Mouse (Mus musculus): ENCODE results near the gene Tnks2.
"Not testable (repeated sequence)": the region's sequence is repeated elsewhere in the genome, so short reads cannot be mapped to it uniquely, and the experiment has no call there.

Gene Tnks2

DNA sequence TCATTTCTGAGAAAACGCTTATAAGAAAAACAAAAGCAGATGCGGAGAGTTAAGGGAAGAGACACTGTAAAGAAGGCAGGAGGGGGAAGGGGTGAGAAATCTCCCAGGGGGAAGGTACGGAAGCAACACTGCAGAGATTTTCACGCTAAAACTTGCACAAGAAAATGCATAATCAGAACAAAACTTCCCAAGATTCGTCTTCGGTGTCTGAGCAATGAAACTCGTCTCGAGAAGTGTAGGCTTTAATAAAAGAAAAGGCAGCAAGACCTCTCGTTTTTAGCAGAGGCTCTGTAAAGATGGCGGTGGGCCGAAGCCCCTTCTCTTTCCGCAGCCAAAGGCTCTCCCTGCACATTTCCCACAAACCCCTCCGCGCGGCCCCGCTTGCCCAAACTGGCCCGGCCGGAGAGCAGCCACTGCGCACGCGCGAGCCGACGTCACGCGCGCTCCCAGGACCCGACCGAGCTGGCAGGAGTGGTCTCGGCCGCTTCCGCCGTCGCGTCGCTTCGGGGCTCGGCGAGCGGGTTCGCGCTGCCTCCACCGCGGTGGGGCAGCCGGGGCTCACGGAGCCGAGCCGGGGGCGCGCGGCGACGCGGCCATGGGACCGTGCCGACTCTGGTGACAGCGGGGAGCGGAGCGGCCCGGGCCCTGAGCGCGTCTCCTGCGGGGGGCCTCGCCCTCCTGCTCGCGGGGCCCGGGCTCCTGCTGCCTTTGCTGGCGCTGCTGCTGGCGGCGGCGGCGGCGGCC, at the start of gene Tnks2:
Gene Tnks2, plus strand, starts transcription at position 445 of the 744 bp plus-strand sequence.
- peak; percentile 81 for DNase-seq (ENCODE audit: extremely low read depth, low read depth)

DNA sequence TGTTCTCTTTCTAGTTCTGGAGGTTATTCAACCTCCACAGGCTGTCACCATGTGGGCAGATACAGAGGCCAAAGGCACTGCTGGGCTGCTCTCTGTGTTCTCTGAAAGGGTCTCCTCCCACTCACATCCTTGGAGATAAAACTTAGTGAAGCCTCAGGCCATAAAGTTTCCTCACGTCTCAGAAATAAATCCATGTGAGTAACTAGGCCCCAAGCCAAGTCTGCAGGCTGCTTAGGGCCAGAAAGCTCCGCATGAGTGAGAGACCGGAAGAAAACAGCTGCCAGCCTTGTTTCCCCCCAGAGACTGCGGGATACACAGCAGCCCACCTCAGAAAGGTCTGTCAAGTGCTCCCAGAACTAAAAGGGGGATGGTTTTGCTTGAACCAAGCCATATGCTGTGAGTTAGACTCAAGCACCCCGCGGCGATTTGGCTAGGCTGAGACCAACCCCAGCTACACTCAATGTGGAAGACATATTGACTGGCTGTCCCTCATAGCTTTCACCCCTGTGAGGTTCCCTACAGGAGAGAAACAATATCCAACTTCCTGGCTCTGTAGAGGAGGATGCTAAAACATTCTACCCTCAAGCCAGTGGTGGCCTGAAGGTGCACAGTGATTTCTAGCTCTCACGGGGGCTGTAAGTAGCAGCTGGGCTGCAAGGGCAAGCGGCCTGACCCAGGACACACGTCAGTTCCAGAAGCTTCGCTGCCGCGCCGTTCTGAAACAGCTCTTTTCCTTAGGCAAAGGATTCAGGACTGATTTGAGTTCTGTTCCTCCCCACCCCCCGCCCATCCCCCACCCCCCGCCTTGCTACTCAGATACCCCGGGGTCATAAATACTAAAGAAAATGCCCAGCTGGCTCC, 43.9 kb upstream of the Tnks2 start:
- no peak for DNase-seq (ENCODE audit: extremely low read depth, low read depth)

DNA sequence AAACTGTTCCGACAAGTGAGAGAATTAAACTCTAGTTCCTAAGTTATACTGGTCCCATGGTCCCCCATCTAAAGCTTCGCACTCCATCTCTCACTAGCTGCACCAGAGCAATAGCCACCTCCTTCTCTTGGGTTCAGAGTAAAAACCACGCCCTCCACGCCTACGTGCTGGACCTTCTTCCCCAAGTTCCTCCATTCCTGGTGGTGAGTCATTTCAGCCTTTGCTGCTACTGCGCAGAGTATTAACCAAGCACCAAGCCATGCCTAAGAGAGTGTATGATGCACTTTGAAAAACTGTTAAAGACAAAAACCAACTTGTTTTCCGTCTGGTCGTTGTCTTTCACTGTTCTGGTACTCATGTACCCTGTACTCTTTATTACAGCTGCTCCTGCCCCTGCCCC, 41.4 kb upstream of the Tnks2 start:
- peak; percentile 49 for DNase-seq (ENCODE audit: extremely low read depth, low read depth)

DNA sequence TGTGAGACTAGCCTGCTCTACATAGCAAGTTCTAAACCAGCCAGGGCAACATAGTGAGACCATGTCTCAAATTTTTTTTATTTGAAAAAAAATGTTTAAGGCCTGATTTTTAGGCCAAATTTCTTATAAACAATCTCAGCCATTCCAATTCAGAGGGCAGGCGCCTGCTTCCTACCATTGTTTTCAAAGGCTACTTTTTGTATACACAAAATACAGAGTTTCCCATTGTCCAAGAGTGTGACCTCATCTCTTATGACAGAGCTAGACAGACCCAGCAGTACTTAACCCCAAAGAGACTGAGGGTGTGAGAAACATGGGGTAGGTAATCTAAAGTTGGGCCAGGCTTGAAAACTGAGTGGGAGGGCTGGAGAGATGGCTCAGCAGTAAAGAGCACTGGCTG, 40.6 kb upstream of the Tnks2 start:
- no peak for DNase-seq (ENCODE audit: extremely low read depth, low read depth)

DNA sequence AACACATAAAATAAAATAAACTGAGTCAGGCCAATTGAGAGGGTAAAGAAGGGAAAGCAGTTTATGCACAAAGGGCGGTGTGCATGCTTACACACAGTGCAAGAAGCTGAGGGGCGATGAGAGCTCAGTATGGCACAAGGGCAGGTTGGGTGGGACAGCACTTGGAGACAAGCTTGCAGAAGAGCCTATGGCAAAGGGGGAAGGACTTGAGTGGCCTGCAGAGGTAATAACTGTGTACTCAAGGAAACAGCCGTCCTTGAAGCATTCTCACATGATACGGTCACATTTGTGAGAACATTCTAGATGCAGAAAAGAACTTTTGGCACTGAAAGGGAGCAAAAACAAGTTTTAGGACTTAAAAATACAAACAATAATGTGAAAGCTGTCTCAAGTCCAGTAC, 40.0 kb upstream of the Tnks2 start:
- no peak for DNase-seq (ENCODE audit: extremely low read depth, low read depth)

DNA sequence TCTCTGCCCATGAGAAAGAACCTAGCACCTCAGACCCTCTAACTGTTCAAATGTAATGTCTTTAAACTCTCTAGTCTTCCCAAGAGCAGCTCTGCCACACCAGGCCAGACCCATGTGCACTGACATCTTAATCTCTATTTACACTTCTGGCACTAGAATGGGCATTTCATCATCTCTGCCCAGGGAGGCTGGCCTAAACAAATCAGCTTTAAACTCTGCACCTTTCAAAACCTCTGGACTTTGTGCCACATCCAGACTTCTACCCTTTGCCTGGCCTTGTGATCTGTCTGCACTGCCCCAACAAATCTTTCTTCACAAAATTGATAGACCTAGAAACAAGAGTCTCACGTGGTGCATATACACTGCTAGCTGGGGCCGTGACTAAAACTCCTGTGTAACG, 38.8 kb upstream of the Tnks2 start:
- no peak for DNase-seq (ENCODE audit: extremely low read depth, low read depth)

DNA sequence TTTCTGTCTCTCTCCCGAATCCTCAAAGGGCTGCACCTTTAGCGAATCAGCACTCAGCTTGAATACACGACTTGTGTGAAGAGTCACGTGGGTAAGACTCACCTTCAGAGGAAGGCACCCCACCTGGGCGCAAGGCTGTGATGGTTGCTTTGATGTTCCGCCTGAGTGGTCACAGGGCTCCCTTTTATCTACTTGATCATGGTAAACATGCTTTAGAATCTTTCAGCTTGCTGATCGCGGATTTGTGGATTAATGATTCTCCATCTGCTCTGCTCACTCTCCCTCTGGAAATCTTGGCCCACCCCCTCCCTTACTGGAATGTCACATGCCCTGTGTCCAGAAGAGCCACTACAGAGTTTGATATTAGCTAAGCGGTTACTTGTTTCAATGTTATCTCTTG, 37.1 kb upstream of the Tnks2 start:
- DNase-seq (ENCODE audit: extremely low read depth, low read depth), result no peak

DNA sequence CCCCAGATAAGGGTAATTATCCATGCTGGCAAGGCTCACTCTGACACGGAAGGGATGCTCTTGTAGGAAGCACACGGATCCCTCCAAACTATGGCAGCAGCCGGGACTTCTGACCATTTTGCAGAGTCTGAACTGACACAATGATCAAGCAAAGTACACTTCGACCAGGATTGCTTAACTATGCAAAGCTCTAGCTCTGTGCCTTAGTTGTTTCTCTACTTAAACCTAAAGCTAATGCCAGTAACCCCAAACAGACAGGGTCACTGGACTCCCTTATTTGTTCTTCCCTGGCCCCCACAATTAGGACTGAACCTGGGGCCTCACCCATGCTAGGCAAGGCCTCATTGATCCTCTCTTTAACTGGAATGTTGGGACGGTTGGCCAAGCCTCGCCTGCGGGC, 33.7 kb upstream of the Tnks2 start:
- no peak for DNase-seq (ENCODE audit: extremely low read depth, low read depth)

DNA sequence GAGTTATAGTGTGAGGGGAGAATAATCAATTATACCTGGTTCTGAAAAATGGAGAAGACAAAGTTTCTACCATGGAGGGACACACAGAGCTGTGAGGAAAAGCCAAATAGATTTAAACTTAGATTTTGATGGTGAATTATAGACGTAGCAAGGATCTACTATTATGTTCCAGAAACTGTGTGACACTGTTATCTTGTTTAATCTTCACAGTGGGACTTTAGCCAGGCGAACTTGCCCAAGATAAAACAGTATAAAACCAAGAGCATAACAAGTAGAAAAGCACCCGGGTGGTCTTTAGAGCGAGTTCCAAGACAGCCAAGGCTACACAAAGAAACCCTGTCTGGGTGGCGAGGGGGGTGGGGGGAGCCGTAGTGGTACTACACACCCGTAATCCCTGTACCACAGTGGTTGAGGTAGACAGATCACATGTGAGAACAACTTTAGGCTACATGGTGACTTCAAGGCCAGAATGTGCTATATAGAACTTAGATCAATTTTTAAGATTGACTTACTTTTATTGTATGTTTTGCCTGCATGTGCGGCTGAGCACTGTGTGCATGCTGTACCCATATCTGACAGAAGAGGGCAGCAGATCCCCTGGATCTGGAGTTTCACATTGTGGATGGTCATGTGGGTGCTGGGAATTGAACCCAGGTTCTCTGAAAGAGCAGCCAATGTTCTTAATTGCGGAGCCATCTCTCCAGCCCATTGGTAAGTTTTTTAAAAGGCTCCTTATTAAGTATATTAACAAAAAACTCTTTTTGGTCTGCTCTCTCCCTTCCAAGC, 32.0 kb upstream of the Tnks2 start:
- DNase-seq (ENCODE audit: extremely low read depth, low read depth), result no peak

DNA sequence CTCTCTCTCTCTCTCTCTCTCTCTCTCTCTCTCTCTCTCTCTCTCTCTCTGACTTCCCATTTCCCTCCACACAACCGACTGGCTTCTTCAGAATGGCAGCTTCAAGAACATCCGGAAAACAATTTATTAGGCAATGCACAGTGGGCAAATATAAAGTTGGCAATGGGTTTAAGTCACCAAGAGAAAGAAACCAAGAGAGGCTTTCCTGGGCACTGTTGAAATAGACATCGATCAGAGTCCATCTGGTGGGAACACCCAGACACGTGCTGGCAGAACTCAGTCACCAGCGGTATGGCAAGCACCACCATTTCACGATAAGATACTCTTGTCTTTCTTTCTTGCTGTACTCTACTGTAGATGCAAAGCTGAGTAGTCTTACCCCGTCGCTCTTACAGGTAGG, 30.6 kb upstream of the Tnks2 start:
- DNase-seq (ENCODE audit: extremely low read depth, low read depth), result no peak

DNA sequence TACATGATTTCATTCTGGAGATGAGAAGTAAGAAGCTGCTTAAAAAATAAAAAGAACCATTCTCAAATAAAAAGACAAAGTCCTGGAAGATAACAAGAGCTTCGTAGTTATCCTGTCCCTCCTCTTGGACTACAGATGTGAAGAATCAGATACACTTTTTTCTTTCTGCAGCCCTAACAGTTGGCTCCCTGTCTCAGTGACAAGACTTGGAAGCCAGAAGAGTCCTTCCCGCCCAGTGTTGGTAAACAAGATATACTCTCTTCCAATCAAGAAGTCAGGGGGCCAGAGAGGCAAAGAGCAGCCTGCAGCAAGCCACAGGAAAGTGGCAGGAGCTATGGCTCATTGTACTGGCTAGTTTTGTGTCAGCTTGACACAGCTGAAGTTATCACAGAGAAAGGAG, 27.2 kb upstream of the Tnks2 start:
- no peak for DNase-seq (ENCODE audit: extremely low read depth, low read depth)

DNA sequence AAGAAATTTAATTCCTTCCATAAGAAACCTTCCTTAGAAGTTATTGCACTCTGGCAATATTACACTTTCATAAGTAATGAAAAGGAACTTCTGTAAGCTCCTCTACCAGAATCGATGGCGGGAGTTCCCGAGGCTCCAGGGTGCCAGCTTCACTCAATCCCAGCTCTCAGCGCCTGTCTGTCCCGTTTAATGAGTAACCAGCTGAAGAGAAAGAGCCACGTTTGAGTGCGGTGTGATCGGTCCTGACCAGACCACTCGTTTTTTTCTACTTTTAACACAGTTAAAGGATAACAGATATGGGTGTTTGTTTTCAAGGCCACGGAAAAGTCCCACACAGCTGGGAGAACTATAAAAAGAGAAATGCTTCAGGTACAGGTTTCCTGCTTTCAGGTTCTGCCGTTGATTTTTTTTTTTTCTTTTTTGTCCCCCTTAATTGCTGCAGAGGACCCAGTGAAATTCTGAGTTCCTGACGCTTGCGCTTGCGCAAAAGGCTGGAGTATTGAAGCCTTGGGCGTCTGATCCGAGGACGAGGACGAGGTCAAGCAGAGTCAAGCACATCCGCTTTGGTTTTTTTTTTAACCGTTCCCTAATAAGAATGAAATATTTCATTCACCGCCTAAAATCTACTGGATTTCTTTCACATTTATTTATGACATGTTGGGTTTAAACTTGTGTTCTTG, 25.5 kb upstream of the Tnks2 start:
- DNase-seq (ENCODE audit: extremely low read depth, low read depth), result no peak

DNA sequence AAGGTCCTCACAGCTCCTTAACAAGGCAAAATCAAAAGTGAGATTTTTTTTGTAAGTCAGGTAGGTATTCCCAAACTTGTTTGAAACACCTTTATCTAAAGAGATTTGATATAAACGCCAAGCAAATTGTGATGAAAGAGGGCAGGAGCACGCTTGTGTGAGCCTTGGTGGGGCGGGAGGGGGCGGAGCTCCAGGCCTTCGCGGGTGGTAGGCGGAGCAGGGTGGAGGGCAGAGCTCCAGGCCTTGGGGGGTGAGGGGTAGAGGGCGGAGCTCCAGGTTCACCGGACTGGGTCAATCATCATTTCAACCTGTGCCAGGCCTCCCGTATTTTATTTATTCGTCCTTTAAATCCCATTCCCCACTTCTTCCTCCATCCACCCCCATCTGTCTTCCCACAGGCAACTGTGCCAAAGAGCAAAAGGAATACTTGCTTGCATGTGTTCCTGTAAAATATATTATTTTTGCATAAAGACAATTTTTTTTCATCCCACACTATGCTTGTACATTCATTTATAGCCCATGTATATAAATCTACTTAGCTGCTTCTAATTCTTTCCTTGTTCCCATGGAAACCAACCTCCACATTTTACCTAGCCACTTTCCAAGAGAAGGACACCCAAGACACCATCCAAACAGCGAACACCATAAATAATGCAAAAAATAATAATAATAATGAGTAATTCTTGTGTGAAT, 24.4 kb upstream of the Tnks2 start:
- DNase-seq (ENCODE audit: extremely low read depth, low read depth), result no peak

DNA sequence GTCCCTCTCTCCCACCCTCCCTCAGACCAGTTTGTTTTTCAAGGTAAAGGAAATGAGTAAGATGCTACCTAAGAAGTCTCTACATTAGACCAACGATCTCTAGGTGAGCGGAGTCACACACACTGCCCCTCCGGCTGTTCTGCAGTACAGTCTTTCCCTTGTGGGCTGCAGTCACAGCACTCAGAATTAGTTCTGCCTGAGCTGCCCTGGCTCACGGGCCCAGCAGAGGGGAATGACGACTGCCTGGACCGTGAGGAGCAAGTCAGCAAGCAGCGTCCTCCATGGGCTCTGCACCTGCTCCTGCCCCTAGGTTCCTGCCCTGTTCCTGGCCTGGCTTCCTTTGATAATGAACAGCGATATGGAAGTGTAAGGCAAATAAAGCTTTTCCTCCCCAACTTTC, 22.0 kb upstream of the Tnks2 start:
- no peak for DNase-seq (ENCODE audit: extremely low read depth, low read depth)

DNA sequence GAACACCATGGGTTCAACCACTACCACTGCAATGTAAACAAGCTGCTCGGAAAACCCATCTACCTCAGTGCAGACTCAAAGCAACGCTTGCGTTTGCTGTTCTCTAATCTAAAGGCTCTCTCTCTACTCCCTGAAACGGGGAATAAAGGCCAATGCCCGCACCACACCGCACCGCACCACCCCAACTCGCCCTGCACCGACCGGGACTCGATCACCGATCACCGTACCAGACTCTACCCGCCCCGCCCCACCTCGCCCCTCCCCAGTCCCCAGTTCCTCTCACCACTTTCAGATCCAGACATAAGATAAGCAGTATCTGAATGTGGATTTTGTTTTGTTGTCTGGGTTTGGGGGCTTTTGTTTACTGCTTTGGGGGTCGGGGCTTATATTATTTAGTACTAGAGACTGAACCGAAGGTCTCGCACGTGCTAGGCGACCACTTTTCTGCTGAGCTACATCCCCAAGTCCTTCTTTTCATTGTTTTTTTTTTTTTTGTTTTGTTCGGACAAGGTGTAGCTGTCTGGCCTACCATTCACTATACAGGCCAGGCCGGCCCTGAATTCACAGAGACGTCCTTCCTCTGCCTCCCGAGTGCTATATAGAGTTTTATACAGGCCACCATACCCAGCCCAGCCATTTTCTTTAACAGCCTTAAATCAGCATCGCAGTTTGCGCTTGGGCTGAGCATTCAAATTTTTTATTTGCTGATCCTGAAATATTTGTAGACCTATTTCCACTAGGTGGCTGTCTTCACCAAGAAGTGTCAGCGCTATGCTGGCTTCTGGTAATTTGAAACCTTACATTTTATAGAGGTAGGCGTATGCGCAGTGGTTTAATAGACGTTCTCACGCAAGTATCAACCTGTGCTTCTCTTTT, 18.4 kb upstream of the Tnks2 start:
- peak; percentile 74 for DNase-seq (ENCODE audit: extremely low read depth, low read depth)

DNA sequence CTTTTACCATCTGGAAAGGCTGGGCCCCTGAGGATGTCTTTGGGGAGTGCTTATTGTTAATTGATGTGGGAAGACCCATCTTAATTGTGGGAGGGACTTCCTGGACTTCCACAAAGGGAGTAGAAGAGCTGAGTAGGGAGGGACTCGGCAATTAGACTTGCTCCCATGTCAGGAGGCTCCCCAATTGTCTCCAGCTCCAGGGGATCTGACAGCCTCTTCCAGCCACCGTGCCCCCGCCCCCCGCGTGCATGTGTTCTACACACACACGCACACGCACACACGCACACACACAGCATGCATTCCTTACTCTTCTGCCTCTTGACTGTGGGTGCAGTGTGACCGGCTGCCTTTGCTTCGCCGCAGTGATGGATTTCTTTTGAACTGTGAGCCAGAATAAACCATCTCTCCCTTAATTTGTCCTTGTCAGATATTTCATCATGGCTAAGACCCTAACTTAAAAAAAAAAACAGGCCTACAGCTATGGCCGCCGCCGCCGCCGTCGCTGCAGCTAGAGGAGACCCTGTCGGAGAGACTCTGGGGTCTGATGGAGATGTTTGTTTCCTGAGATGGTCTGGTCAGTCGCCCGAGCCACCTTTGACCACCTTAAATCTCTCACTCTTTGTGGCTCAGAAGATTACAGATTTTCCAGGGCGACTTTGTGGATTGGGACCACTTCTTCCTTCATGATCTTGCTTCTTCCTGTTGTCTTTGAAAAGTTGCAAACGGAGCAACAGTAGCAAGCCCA, 15.7 kb upstream of the Tnks2 start:
- no peak for DNase-seq (ENCODE audit: extremely low read depth, low read depth)

DNA sequence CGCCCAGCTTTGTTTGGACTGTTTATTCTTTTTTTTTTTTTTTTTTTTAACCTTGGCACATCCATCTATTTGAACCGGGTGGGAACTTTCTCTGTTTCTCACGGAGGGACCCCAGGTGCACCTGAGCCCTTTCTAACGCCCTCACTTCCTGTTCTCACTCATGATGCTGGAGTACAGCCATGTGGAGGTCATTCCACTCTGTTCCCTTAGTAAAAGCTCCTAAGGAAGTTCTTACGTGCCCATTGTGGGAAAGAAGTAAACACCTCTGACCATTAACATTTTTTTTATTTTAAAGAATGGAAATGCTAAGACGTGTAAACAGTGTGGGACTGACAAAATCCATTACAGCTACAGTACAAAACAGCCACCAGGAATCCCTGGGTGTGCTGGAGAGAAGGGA, 14.8 kb upstream of the Tnks2 start:
- DNase-seq (ENCODE audit: extremely low read depth, low read depth), result no peak

DNA sequence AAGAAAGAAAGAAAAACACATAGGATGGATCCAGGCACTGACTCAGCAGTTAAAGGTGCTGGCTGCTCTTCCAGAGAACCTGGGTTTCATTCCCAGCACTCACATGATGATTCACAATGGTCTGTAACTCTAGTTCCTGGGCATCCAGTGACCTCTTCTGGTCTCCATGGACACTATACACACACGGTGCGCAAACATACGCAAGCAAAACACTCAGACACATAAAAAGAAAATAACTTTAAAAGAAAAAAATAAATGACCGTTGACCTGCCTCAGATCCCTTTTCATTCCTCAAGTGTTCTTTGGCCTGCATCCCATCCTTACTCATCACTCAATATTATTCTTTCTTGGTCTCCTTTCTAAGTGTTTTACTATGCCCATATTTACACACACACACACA, 13.6 kb upstream of the Tnks2 start:
- no peak for DNase-seq (ENCODE audit: extremely low read depth, low read depth)

DNA sequence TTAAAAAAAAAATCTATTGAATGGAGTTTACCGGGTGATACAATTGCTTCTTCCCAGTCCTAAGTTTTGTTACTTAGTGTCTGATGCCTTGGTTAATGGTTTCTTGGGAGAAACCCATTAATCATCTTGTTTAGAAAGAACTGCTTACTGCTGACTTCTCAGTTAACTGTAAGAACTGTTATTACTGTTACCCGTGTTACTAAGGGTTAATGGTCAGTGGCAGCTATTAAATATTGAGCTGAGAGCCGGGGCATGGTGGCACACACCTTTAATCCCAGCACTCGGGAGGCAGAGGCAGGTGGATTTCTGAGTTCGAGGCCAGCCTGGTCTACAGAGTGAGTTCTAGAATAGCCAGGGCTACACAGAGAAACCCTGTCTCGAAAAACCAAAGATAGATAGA, 12.7 kb upstream of the Tnks2 start:
- DNase-seq (ENCODE audit: extremely low read depth, low read depth), result not testable (repeated sequence)

All from MEL-GATA-1-ER (cell line).